Mouse (Mus musculus): ENCODE results near the gene Maml3.

The Maml3 gene

GRCm38 (mm10) chr3:51912214-51912613 is 192.7 kb downstream of the Maml3 start:
- DNase-seq (ENCODE audit: low spot score in 2 of 2), result no peak

- no peak for DNase-seq (ENCODE audit: low spot score in 2 of 2)
These were observed 196.4 kb downstream of the Maml3 start for GRCm38 (mm10) chr3:51908437-51908990.

GRCm38 (mm10) chr3:51907113-51907860 is 197.6 kb downstream of the Maml3 start:
- no peak for DNase-seq (ENCODE audit: low spot score in 2 of 2)

GRCm38 (mm10) chr3:51905903-51906302 is 199.0 kb downstream of the Maml3 start:
- DNase-seq (ENCODE audit: low spot score in 2 of 2), result no peak

- no peak for DNase-seq (ENCODE audit: low spot score in 2 of 2)
These were observed 200.5 kb downstream of the Maml3 start for GRCm38 (mm10) chr3:51904357-51904855.

GRCm38 (mm10) chr3:51901151-51901550 is 203.7 kb downstream of the Maml3 start:
- DNase-seq (ENCODE audit: low spot score in 2 of 2), result no peak

- DNase-seq (ENCODE audit: low spot score in 2 of 2), result no peak
These were observed 210.4 kb downstream of the Maml3 start for GRCm38 (mm10) chr3:51894514-51894913.

GRCm38 (mm10) chr3:51891562-51892119 is 213.2 kb downstream of the Maml3 start:
- no peak for DNase-seq (ENCODE audit: low spot score in 2 of 2)

GRCm38 (mm10) chr3:51890181-51890580 is 214.7 kb downstream of the Maml3 start:
- no peak for DNase-seq (ENCODE audit: low spot score in 2 of 2)

GRCm38 (mm10) chr3:51889776-51890175 is 215.1 kb downstream of the Maml3 start:
- DNase-seq (ENCODE audit: low spot score in 2 of 2), result peak in 1 of 2 experiments; percentile 47

GRCm38 (mm10) chr3:51888662-51889433 is 216.0 kb downstream of the Maml3 start:
- DNase-seq (ENCODE audit: low spot score in 2 of 2), result no peak

GRCm38 (mm10) chr3:51888295-51888661 is 216.6 kb downstream of the Maml3 start:
- no peak for DNase-seq (ENCODE audit: low spot score in 2 of 2)

GRCm38 (mm10) chr3:51885920-51886319 is 219.0 kb downstream of the Maml3 start:
- no peak for DNase-seq (ENCODE audit: low spot score in 2 of 2)

- DNase-seq (ENCODE audit: low spot score in 2 of 2), result no peak
These were observed 219.4 kb downstream of the Maml3 start for GRCm38 (mm10) chr3:51885487-51885886.

GRCm38 (mm10) chr3:51881981-51882380 is 222.9 kb downstream of the Maml3 start:
- DNase-seq (ENCODE audit: low spot score in 2 of 2), result no peak

- no peak for DNase-seq (ENCODE audit: low spot score in 2 of 2)
These were observed 223.5 kb downstream of the Maml3 start for GRCm38 (mm10) chr3:51881393-51881792.

- DNase-seq (ENCODE audit: low spot score in 2 of 2), result no peak
These were observed 224.3 kb downstream of the Maml3 start for GRCm38 (mm10) chr3:51880506-51881036.

GRCm38 (mm10) chr3:51879211-51879610 is 225.7 kb downstream of the Maml3 start:
- no peak for DNase-seq (ENCODE audit: low spot score in 2 of 2)

- DNase-seq (ENCODE audit: low spot score in 2 of 2), result no peak
These were observed 226.3 kb downstream of the Maml3 start for GRCm38 (mm10) chr3:51878577-51878976.

GRCm38 (mm10) chr3:51876729-51877128 is 228.1 kb downstream of the Maml3 start:
- no peak for DNase-seq (ENCODE audit: low spot score in 2 of 2)

GRCm38 (mm10) chr3:51875629-51876028 is 229.2 kb downstream of the Maml3 start:
- DNase-seq (ENCODE audit: low spot score in 2 of 2), result no peak

GRCm38 (mm10) chr3:51874252-51874651 is 230.6 kb downstream of the Maml3 start:
- no peak for DNase-seq (ENCODE audit: low spot score in 2 of 2)

Measured in frontal cortex, postnatal 25 days (tissue).